Mouse (Mus musculus): ENCODE measurements around the gene Cxcr5. TPM values are rescaled to one million over a fixed set of nuclear protein-coding genes. Genes with fewer than 3 reads are reported as not detected.

Cxcr5 gene
- not detected in 2 replicates for polyA plus RNA-seq (2012; ENCODE audit: insufficient read depth, low replicate concordance)

DNA sequence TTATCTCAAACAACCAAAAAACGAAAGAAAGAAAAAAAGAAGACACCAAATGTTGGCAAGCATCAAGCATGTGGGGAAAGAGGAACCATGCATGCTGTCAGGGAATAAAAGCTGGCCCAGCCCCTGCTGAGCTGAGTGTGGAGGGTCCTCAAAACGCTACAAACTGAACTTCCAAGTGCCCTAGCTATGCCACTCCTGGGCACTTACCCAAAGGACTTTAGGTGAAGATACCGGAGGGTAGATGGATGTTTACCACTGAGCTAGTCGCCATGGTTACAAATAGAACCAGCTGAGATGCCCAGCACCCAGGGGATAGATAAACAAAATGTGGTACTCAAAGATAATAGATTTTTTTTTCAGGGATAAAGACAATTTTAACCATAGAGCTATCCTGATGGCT, at the start of gene Cxcr5:
Gene Cxcr5, minus strand, starts transcription at position 281 of the 400 bp plus-strand sequence.
- Histone ChIP-seq H3K36me3 (replicated peaks; ENCODE audit: low read length) (no peaks in the 10 kb centered on the region), H3K4me1 (peaks cover 50% of the 10 kb centered on the region), H3K4me3 (replicated peaks) (no peak within 1 kb of the TSS), H3K27me3 (replicated peaks) (no peaks in the 10 kb centered on the region), H3K9me3 (no peaks in the 10 kb centered on the region)
- TF ChIP-seq GATA1 (IDR thresholded peaks at IDR 0.05; ENCODE audit: borderline replicate concordance, low read length) = no peak
- no peak for TF ChIP-seq FLI1 (IDR thresholded peaks at IDR 0.05; ENCODE audit: low read length)

DNA sequence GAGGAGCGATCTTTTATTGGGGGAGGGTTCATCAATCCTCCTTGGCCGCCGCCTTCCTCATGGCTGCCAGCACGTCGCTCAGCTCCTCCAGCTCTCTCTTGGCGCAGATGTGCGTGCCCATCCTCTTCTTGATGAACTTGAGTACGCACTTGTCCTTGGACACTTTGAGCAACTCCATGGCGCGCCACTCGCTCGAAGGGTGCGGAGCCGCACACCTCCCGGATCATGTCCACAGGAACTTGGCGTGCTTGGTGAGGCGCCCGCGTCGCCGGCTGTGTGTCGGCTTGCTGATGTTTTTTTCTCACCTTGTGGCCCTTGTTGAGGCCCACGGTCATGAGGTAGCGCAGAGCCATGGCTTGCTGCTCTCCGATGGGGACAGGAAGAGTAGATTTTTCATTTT, 48.7 kb upstream of the Cxcr5 start:
- H3K4me1 ChIP-seq = peaks cover 57% of the 10 kb centered on the region
- no peak for TF ChIP-seq FLI1 (IDR thresholded peaks at IDR 0.05; ENCODE audit: low read length)
- no peak for TF ChIP-seq GATA1 (IDR thresholded peaks at IDR 0.05; ENCODE audit: borderline replicate concordance, low read length)
- no peaks in the 10 kb centered on the region for H3K9me3 ChIP-seq

GRCm38 (mm10) chr9:44607306-44607705, 45.6 kb upstream of the Cxcr5 start:
- no peak for TF ChIP-seq FLI1 (IDR thresholded peaks at IDR 0.05; ENCODE audit: low read length)
- TF ChIP-seq GATA1 (IDR thresholded peaks at IDR 0.05; ENCODE audit: borderline replicate concordance, low read length) = no peak
- H3K36me3 ChIP-seq (replicated peaks; ENCODE audit: low read length) = peaks cover 52% of the 10 kb centered on the region
- peak overlapping the region; percentile 70 for H3K4me3 ChIP-seq (replicated peaks)

More for the DNA sequence above, 48.7 kb upstream of the Cxcr5 start:
- Histone ChIP-seq H3K27me3 (replicated peaks) (no peaks in the 10 kb centered on the region), H3K36me3 (replicated peaks; ENCODE audit: low read length) (peaks cover 81% of the 10 kb centered on the region), H3K4me3 (replicated peaks) (no peak overlapping the region)

DNA sequence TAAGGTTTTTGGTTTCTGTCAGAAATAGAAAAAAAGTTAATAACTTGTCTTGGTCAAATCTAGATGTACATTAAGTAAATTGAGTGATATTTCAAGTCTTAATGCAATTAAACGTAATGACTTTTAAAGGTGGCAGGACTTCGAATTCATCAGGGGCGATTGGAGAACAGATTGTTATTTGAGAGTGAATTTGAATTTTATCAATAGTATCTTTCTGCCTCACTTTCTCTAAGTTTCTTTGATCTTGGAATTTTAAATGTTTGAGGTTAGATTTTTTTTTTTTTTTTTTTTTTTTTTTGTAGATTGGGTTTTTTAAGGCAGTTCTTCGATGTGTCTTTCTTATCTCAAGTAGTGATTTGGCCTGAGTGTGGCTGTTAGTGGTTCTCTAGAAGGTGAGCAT, 45.0 kb upstream of the Cxcr5 start:
- H3K36me3 ChIP-seq (replicated peaks; ENCODE audit: low read length) = peaks cover 49% of the 10 kb centered on the region
- no peak for TF ChIP-seq FLI1 (IDR thresholded peaks at IDR 0.05; ENCODE audit: low read length)
- no peak for TF ChIP-seq GATA1 (IDR thresholded peaks at IDR 0.05; ENCODE audit: borderline replicate concordance, low read length)
- H3K27me3 ChIP-seq (replicated peaks) = no peaks in the 10 kb centered on the region
- peaks cover 39% of the 10 kb centered on the region for H3K4me1 ChIP-seq
- no peaks in the 10 kb centered on the region for H3K9me3 ChIP-seq
- H3K4me3 ChIP-seq (replicated peaks) = no peak overlapping the region

More at GRCm38 (mm10) chr9:44607306-44607705, 45.6 kb upstream of the Cxcr5 start:
- Histone ChIP-seq H3K4me1 (peaks cover 43% of the 10 kb centered on the region), H3K27me3 (replicated peaks) (no peaks in the 10 kb centered on the region), H3K9me3 (no peaks in the 10 kb centered on the region)

- Histone ChIP-seq H3K27me3 (replicated peaks) (no peaks in the 10 kb centered on the region), H3K9me3 (no peaks in the 10 kb centered on the region), H3K4me1 (peaks cover 36% of the 10 kb centered on the region), H3K36me3 (replicated peaks; ENCODE audit: low read length) (peaks cover 50% of the 10 kb centered on the region), H3K4me3 (replicated peaks) (peak overlapping the region; percentile 97)
- no peak for TF ChIP-seq GATA1 (IDR thresholded peaks at IDR 0.05; ENCODE audit: borderline replicate concordance, low read length)
- TF ChIP-seq FLI1 (IDR thresholded peaks at IDR 0.05; ENCODE audit: low read length) = no peak
Measured at GRCm38 (mm10) chr9:44605616-44606165, 44.0 kb upstream of the Cxcr5 start.

DNA sequence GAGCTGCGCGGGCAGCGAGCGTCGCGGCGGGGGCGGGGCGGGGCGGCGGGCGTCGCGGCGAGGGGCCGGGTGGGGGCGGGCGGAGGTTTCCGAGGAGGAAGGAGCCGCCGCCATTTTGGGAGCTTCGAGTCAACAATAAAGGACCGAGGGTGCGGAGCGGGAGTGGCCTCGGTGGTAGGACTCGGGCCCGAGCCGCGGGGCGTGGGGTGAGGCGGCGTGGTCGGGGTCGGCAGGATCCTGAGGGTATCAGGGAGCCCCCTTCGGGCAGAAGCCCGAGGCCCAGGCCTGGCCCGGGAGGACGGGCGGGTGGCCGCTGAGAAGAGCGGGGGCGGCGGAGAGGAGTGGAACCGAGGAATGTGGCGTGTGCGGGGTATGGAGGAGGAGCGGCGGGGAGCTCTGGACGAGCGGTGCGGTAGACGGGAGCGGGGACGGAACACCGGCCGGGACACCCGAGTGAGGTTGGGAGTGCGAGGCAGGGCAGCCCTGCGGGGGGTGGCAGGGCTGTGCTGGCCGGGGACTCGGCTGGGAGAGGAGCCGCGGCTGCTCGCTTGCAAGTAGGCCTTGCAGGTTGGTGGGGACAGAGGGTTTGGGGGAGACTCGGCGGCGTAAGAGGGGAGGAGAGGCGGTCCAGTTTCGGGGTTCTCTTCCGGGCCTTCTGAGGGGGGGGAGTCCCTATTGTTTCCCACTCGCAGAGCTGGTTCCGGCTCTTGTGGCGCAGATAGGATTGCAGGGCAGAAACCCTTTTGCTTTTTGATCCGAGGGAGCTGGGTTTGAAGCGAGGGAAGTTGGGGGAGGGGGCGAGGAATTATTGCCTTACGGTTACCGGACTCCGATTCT, 43.3 kb upstream of the Cxcr5 start, which contains the start of gene Ddx6:
Gene Ddx6, plus strand, starts transcription at position 114 of the 837 bp plus-strand sequence.
- H3K27me3 ChIP-seq (replicated peaks) = no peaks in the 10 kb centered on the region
- H3K4me1 ChIP-seq = peaks cover 32% of the 10 kb centered on the region
- peak within 1 kb of the TSS; percentile 97 for H3K4me3 ChIP-seq (replicated peaks)
- TF ChIP-seq FLI1 (IDR thresholded peaks at IDR 0.05; ENCODE audit: low read length) (no peak), GATA1 (IDR thresholded peaks at IDR 0.05; ENCODE audit: borderline replicate concordance, low read length) (no peak)
- H3K36me3 ChIP-seq (replicated peaks; ENCODE audit: low read length) = peaks cover 47% of the 10 kb centered on the region
- H3K9me3 ChIP-seq = no peaks in the 10 kb centered on the region

DNA sequence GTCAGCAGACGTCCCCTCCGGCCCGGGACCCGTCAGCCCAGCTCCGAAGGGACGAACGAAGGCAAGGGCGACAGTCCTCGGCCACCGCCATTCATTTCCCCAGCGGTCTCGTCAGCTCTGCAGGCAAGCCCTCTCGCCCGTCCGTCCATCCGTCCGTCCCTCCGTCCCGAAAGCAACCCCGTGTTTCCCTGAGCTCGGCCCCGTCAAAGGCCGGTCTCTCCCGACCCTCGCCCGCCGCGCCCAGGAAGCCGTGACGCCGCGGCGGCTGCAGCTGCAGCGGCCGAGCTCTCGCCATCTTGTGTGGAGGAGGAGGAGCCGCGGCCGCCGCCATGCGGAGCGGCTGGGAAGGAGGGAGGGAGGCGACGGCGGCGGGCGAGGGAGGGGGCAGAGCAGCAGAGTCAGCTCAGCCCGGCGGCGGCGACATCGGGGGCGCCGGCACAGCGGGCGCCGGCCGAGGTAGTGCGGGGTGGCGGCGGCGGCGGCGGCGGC, 42.7 kb upstream of the Cxcr5 start:
- TF ChIP-seq FLI1 (IDR thresholded peaks at IDR 0.05; ENCODE audit: low read length) = no peak
- TF ChIP-seq GATA1 (IDR thresholded peaks at IDR 0.05; ENCODE audit: borderline replicate concordance, low read length) = no peak

DNA sequence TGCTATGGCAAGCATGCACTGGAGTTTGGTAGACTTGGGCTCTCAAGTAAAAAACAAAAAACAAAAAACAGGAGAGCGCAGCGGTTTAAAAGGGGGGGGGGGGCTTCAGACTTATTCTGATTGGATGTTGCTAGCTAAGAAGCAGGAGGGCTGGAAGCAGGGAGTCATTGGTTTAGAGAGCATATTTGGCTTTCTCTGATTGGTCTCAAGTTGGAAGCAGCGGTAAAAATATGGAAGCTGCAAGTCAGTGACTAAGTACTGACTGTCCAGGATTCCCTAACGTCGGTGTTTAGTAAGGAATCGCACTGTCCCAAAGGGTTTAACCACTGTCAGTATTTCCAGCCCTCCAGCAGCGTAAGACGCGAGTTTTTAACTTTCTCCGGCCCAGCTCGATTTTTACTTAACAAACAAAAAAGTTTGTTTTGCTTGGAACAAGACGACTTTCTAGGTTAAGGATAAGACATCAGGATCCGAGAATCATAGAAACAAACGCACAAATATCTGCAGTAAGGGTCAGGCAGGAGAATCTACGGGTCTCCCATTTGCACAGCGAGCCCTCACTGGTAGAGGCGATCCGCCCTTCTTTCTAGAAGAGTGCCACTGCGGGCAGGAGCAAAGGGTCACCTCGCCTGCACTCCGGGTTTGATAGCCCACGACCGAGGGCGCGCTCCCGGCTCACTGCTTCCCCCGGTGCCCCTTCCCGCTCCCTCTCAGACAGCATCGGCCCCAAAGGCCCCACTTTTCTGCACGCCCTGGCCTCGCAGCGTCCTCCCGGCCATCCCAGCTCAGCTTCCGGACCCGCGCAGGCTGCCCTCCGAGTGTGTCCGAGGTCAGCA, 42.0 kb upstream of the Cxcr5 start:
- Histone ChIP-seq H3K36me3 (replicated peaks; ENCODE audit: low read length) (peaks cover 45% of the 10 kb centered on the region), H3K4me1 (peaks cover 30% of the 10 kb centered on the region), H3K27me3 (replicated peaks) (no peaks in the 10 kb centered on the region), H3K9me3 (no peaks in the 10 kb centered on the region), H3K4me3 (replicated peaks) (peak overlapping the region; percentile 97)
- TF ChIP-seq GATA1 (IDR thresholded peaks at IDR 0.05; ENCODE audit: borderline replicate concordance, low read length) = no peak
- TF ChIP-seq FLI1 (IDR thresholded peaks at IDR 0.05; ENCODE audit: low read length) = no peak

More for the DNA sequence above, 42.7 kb upstream of the Cxcr5 start:
- Histone ChIP-seq H3K4me1 (peaks cover 34% of the 10 kb centered on the region), H3K27me3 (replicated peaks) (no peaks in the 10 kb centered on the region), H3K4me3 (replicated peaks) (peak overlapping the region; percentile 97), H3K9me3 (no peaks in the 10 kb centered on the region), H3K36me3 (replicated peaks; ENCODE audit: low read length) (peaks cover 45% of the 10 kb centered on the region)

DNA sequence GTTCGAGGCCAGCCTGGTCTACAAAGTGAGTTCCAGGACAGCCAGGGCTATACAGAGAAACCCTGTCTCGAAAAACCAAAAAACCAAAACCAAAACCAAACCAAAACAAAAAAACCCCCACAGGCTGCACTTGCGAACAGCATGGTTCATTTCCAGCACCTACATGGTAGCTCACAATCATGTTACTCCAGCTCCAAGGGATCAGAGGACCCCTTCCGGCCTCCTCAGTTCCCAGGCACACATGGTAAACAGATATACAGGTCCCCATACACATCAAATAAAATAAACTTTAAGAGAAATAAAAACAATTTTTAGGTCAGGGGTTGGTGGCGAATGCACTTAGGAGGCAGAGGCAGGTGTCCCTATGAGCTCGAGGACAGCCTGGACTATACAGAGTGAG, 41.1 kb upstream of the Cxcr5 start:
- Histone ChIP-seq H3K4me3 (replicated peaks) (peak overlapping the region; percentile 97), H3K27me3 (replicated peaks) (no peaks in the 10 kb centered on the region), H3K9me3 (no peaks in the 10 kb centered on the region), H3K4me1 (peaks cover 23% of the 10 kb centered on the region), H3K36me3 (replicated peaks; ENCODE audit: low read length) (peaks cover 36% of the 10 kb centered on the region)
- TF ChIP-seq FLI1 (IDR thresholded peaks at IDR 0.05; ENCODE audit: low read length) (no peak), GATA1 (IDR thresholded peaks at IDR 0.05; ENCODE audit: borderline replicate concordance, low read length) (no peak)

Data from megakaryocyte, embryonic 14.5 days (primary cell).